Mouse (Mus musculus): ENCODE results near the gene Trmt13. TPM values are rescaled to one million over a fixed set of nuclear protein-coding genes. Genes with fewer than 3 reads are reported as not detected.
A peak's percentile ranks its signal among the peaks of the same experiment; 100 is the strongest.

Trmt13 gene
- total RNA-seq, 1 experiment from 2014 or later = 55.2 TPM

GRCm38 (mm10) chr3:116637693-116638476, 23.5 kb upstream of the Trmt13 start:
- ATAC-seq (ENCODE audit: extremely low read depth, insufficient number of reproducible peaks, low FRiP score, poor library complexity, severe bottlenecking) = no peak

DNA sequence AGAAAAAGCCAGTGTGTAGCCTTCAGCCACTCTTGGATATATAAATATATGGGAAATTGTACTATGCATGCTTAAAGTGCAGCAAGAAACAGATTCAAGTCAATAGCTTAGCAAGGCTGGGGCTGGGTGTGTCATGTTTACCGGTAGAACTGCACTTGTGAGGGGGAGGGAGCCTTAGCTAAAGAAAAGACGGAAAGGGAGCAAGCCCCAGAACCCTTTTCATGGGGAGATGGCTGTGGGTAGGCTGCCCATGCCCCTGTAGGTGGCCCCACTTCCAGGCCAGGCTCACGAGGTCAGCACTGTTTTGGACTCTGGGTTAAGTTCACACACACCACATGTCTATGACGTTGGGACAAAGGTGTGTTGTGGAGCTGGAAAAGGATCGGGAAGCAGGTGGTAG, 21.4 kb upstream of the Trmt13 start:
- ATAC-seq (ENCODE audit: extremely low read depth, insufficient number of reproducible peaks, low FRiP score, poor library complexity, severe bottlenecking) = no peak

- peak; percentile 90 for ATAC-seq (ENCODE audit: extremely low read depth, insufficient number of reproducible peaks, low FRiP score, poor library complexity, severe bottlenecking)
These were observed 20.5 kb upstream of the Trmt13 start for GRCm38 (mm10) chr3:116634853-116635252.

DNA sequence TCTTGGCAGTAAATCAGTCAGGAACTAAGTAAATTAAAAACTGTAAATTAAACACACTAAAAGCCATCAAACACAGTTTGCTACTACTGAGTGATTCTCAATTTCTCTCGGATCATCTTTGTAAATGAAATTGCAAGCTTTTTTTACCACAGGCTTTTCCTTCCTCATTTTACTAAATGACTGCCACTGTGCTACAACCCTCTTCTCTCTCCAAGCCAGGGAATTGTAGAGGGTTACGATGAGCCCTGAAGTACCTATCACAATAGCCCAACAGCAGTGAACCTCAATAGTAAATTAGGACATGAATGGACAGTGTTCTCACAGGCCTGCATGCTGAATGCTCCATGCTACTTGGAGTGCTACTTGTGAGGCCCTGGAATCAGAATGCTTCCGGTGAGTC, 19.7 kb upstream of the Trmt13 start:
- ATAC-seq (ENCODE audit: extremely low read depth, insufficient number of reproducible peaks, low FRiP score, poor library complexity, severe bottlenecking) = no peak

DNA sequence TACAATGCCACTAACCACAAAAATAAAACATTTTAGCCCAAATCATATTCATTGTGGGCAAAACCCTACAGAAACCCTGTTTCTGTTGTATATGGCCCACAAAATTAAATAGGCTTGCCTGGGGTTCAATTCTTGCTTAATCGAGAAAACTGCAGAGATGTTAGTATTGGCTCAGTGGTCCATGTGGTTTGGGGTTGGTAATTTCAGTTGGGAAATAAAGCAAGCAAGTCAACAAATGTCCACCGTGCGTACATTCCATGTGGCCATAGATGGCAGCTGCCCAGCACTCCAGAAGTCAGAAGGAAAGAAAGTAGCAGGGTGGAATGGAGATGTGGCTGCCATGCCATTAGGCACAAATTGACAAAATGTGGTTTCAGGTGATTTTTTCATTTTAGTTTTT, 18.6 kb upstream of the Trmt13 start:
- no peak for ATAC-seq (ENCODE audit: extremely low read depth, insufficient number of reproducible peaks, low FRiP score, poor library complexity, severe bottlenecking)

DNA sequence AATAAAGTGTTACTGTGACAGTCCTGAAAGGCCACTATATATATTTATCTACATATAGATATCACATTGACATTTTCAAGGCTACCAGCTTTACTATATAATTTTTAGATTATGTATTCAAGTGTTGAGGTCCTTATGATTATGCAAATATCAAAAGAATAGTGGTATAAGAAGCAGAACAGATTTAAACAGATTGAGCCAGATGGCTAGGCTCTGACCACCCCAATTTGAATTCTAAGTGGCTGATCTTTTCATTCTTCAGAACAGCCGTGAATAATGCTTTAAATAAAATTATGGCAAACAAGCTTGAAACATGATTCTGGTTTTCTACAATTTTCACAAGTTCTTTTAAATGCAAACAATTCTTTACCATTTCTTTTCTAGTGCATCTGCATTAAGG, 17.1 kb upstream of the Trmt13 start:
- ATAC-seq (ENCODE audit: extremely low read depth, insufficient number of reproducible peaks, low FRiP score, poor library complexity, severe bottlenecking) = no peak

DNA sequence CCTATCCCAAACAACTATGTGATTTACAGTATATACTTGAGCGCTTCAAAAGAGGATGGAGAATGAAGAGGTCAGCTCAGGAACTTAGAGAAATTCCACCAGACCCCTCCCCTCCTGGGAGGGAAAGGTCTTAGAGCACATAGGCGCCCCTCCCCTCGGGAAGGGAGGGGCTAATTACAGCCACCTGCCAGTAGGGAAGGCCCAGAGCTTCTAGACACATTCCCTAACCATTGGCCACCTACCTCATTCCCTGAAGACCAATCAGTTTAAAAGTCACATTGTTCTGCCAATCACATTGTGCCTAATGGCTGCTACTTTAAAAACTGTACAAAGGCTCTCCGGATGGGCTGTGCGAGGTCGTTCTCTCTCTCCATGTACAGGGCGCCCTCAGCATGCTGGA, 8.3 kb upstream of the Trmt13 start:
- no peak for ATAC-seq (ENCODE audit: extremely low read depth, insufficient number of reproducible peaks, low FRiP score, poor library complexity, severe bottlenecking)

DNA sequence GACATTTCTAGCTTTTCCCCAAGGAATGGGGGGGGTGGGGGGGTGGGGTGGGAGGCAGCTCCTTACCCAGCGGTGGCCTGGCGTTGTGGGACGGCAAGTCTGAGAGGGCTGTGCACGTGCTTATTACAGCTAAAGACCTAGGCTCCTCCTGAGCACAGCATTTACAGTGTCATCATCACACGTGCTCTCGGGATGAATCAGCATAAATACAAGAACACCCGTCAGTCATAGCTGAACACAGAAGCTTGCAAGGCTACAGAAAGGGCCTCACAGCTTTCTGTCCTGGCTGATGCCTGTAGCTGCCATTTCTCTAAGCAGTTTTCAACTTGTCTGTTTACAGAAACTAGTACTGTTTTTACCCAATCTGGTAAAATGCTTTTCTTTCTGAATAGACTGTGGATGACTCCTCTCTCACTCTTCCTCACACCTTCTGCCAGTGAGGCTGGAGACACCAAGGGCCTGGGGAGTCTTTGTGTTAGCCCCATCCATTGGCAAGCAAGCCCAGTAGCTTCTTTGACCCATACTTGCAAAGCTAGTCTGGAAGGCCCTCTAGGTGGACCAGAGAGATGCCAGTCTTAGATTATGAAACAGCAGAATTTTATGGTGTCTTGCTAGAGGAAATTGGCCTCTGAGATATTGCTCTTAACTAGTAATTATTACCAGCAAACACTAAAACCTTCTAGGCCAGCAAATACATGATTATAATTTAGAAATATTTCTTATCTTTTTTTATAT, 6.4 kb upstream of the Trmt13 start:
- no peak for ATAC-seq (ENCODE audit: extremely low read depth, insufficient number of reproducible peaks, low FRiP score, poor library complexity, severe bottlenecking)

GRCm38 (mm10) chr3:116618855-116619254, 4.5 kb upstream of the Trmt13 start:
- ATAC-seq (ENCODE audit: extremely low read depth, insufficient number of reproducible peaks, low FRiP score, poor library complexity, severe bottlenecking) = no peak

DNA sequence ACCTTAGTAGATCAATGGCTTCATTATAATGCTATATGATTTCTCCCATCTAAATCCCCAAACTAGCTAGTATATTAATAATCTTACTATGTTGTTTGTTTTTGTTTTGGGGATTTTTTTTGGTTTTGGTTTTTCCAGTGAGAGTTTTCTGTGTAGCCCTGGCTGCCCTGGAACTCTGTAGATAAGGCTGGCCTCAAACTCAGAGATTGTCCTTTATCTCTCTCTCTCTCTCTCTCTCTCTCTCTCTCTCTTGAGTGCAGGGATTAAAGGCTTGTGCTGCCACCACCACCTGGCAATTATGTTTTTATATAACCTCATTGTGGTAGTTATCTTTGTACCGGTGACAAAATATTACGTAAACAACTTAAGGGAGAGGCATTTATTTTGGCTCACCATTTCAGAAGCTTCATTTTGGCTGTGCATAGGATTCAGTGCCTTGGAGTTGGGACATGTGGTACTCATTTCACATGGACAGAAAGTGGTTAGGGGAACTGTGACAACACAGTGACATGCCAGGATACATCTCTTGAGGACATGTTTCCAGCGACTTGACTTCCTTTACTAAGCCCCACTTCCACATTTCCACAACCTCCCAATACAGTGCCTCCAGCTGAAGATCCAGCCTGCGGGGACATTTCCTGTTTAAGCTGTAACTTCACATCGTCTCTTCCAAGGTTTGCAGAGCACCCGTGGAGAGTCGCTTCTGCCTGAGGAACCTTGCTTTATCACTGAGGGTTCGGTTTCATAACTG, 1.1 kb upstream of the Trmt13 start:
- no peak for ATAC-seq (ENCODE audit: extremely low read depth, insufficient number of reproducible peaks, low FRiP score, poor library complexity, severe bottlenecking)

DNA sequence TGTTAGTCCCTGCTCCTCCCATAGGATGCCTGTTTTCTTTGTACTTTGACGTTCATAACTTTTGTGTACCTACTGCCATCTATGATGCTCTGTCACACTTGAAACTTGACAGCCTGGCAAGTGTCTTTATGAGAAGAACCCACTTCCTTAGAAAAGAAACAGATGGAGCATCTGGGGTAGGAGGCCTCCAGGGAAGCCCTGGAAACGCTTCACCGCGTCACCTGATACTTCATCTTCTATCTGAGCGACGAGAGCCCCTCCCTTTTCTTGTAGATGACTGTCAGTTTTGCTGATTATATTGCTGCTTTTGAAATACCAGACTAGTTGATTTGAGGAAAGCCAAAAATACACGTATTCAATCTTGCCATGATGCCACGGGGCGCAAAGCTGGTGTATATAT, 9.8 kb downstream of the Trmt13 start:
- ATAC-seq (ENCODE audit: extremely low read depth, insufficient number of reproducible peaks, low FRiP score, poor library complexity, severe bottlenecking) = no peak

- no peak for ATAC-seq (ENCODE audit: extremely low read depth, insufficient number of reproducible peaks, low FRiP score, poor library complexity, severe bottlenecking)
These were observed 12.6 kb downstream of the Trmt13 start for GRCm38 (mm10) chr3:116601781-116602180.

DNA sequence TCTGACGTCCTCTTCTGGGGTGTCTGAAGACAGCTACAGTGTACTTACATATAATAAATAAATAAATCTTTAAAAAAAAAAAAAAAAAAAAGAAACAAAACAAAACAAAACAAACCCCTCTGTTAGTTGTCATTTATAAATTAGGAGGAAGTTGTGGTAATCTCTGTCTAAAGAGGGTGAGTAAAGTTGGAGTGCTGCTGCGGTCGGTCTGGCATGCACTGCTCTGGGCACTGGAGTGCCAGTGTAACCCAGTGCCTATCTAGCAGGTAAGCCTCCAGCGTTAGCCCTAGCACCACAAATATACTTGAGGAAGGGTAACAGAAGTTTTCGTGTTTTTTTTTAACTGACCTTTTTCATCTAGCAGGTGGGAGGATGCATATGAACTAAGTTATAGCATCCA, 13.4 kb downstream of the Trmt13 start:
- no peak for ATAC-seq (ENCODE audit: extremely low read depth, insufficient number of reproducible peaks, low FRiP score, poor library complexity, severe bottlenecking)

DNA sequence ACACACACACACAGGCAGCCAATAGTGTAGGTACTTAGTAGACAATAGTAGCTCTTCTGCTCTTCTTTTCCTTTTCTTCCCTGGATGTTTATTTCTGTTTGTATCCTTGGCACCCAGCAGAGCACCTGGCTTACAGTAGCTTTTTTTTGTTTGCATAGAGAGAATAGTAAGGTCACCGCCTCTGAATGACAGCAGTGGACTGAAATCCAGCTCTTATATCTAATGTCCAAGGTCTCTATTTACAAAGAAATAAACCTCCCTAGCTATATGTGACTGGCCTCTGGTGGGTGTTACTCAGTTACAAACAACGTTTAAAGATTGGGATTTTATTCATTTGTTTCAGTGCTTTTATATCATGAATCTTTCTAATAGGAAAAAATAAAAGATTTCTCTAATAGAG, 14.7 kb downstream of the Trmt13 start:
- ATAC-seq (ENCODE audit: extremely low read depth, insufficient number of reproducible peaks, low FRiP score, poor library complexity, severe bottlenecking) = no peak

DNA sequence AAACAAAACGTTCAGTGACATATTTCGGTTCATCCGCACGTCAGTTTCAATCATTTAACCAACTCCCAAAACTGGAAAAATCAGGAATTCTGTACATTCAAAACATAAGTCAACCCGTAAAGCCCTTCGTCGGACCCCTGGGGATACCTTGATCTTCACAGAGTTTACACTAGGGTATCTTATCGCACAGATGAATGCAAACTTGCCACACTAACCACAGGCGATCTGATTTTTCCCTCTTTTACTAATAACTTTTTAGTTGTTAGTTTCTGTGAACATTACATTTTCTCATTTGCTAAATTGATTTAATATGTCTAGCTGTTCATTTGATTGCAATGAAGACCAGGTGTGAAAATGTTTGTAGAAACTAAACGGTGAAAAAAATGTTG, 18.8 kb downstream of the Trmt13 start:
- no peak for ATAC-seq (ENCODE audit: extremely low read depth, insufficient number of reproducible peaks, low FRiP score, poor library complexity, severe bottlenecking)

DNA sequence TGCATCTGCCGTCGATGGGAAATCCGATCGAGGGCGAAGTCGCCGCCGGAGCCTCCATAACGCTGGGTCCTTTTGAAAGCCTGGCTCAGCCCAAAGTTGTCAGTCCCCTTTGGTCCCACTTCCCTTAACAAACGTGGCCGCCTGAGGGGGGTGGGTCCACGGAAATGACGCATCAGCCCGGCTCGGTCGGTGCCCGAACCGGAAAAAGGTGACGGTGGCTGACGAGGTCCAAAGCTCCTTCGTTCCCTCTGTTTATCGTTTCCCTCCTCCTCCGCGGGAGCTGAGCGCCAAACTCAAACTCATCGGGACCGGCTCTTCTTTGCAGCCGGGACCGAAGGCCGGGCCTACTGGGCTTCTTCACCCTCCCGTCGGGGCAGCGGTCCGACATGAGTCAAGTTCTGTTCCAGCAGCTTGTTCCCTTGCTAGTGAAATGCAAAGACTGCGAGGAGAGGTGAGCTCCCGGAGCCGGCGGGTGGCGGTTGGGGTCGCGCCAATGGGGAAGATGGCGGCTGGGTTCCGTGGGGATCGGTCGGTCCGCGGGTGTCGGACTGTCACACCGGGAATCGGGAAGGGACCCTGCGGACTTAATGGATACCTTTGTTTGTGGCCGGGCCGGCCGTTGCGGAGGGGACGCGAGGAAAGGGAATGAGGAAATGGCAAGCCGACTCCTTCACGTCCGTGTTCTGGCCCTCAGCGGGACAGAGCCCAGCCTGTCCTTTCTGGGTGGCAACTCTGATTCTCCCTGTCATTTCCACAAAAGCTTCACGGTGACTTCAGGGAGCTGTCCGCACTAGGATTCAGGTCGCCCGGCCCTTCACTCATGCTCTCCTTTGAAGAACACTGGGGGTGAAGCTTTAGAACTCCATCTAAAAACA, 19.4 kb downstream of the Trmt13 start, which contains the start of gene Sass6:
Gene Sass6 (plus strand): TSS at position 255 of the 875 bp plus-strand sequence.
- ATAC-seq (ENCODE audit: extremely low read depth, insufficient number of reproducible peaks, low FRiP score, poor library complexity, severe bottlenecking) = peak; percentile 99

GRCm38 (mm10) chr3:116594076-116594727, 20.2 kb downstream of the Trmt13 start:
- ATAC-seq (ENCODE audit: extremely low read depth, insufficient number of reproducible peaks, low FRiP score, poor library complexity, severe bottlenecking) = no peak; the same call in 1 of the 2 replicates

DNA sequence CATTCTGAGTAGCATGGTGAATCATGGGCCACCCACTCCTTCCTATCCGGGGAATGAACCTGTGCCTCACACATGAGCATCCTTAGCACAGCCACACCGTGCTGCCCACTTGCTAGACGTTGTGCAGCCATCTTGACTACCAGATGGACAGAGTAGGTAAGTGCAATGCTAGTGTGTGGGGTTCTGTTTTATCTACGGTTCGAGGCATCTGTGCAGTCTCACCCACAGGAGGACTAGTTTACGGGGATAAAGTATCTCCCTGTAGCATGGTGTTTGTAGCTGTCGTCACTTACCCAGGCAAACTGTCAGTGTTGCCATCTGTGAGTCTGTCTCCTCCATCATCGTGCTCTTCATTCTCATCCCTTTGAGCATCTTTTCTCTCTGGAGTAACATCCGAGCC, 32.2 kb downstream of the Trmt13 start:
- ATAC-seq (ENCODE audit: extremely low read depth, insufficient number of reproducible peaks, low FRiP score, poor library complexity, severe bottlenecking) = no peak
